Mouse (Mus musculus) cerebellum, adult 2 months (tissue): ENCODE results near the gene Tgds. TPM values are rescaled to one million over a fixed set of nuclear protein-coding genes. Genes with fewer than 3 reads are reported as not detected.
A peak's percentile ranks its signal among the peaks of the same experiment; 100 is the strongest.

Experiments
- DNase-seq, 2 experiments: peaks; one replicate each; pipeline ENCODE4 v3.0.0; 2021
- H3K27ac ChIP-seq: fragments of 200-500 bp; 2 replicates; pipeline ENCODE4 v1.5.1; 2012; ENCODE audit warnings: low read length, control low read depth, inconsistent platforms; ENCODE audit not compliant: insufficient read depth
- H3K27me3 ChIP-seq: fragments of 200-500 bp; 2 replicates; pipeline ENCODE4 v1.6.1; 2012; ENCODE audit warnings: inconsistent platforms, mild to moderate bottlenecking, low read length, moderate library complexity; ENCODE audit not compliant: control insufficient read depth, insufficient read depth
- H3K4me1 ChIP-seq: fragments of 200-500 bp; 2 replicates; pipeline ENCODE4 v1.6.1; 2011; ENCODE audit warnings: low read length; ENCODE audit not compliant: control insufficient read depth, insufficient read depth
- H3K4me3 ChIP-seq: fragments of 200-500 bp; replicated peaks from 2 replicates; pipeline ENCODE3; 2011; ENCODE audit warnings: mild to moderate bottlenecking, low read depth, low read length, control low read depth; ENCODE audit not compliant: insufficient read depth
- CTCF ChIP-seq: fragments of 200-500 bp; IDR thresholded peaks from 2 replicates; pipeline ENCODE4 v1.5.1; 2011; ENCODE audit warnings: low read depth, mild to moderate bottlenecking, control low read depth, low read length, moderate library complexity, borderline replicate concordance; ENCODE audit not compliant: insufficient read depth
- POLR2A ChIP-seq: fragments of 200-500 bp; IDR thresholded peaks from 2 replicates; pipeline ENCODE4 v1.6.1; 2011; ENCODE audit warnings: low read length, control low read depth, borderline replicate concordance; ENCODE audit not compliant: insufficient read depth
- WGBS: fragments of 180-500 bp; shearing (Covaris S2); methylation state at CpG from one replicate; pipeline ENCODE4 v1.1.7; 2018; 5-methylcytosine and 5-hydroxymethylcytosine counted together
- polyA plus RNA-seq: library from polyadenylated mRNA; depleted of rRNA; stranded (reverse); fragments of >200 nt; gene quantifications from 2 replicates; pipeline ENCODE4 v1.2.3, GENCODE M21; 2012

The Tgds gene
- polyA plus RNA-seq, 1 experiment = 9.0 TPM

DNA sequence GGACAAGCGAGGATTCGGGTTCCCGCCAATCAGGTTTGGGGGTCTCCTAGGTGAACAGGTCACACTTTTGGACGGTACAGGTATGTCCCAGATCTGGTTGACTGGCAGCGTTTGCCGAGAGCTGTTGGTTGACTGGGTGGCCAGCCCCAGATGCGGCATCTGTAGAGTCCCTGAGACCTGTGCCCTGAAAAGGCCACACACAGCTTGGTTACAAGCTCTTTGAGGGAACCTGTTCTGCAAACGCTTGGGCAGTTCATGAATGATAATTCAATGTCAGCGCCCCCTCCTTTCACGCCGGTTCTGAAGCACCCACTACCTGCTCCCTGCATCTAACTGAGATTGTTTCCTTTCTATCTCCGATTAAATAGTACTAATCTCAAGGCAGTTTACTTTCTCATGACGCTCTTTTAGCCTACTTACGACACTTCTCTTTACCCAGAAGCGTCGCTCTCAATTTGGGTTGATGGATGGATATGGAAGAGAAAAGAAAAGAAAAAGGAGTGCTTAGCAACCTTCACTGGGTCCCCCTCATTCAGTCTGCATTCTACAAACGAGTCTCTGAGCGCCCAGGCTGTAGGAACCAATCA, 42.7 kb downstream of the Tgds start:
- H3K27me3 ChIP-seq = no peaks in the 10 kb centered on the region; the same call in 1 of the 2 replicates
- TF ChIP-seq POLR2A (no peak), CTCF (no peak)
- H3K27ac ChIP-seq = no peak overlapping the region
- DNase-seq = no peak
- WGBS = 2% methylated on average over 18 of the region's 18 CpGs
- H3K4me1 ChIP-seq = no peaks in the 10 kb centered on the region
- H3K4me3 ChIP-seq = peak overlapping the region; percentile 79

- no peaks in the 10 kb centered on the region; the same call in 1 of the 2 replicates for H3K27me3 ChIP-seq
- no peak for TF ChIP-seq CTCF
- TF ChIP-seq POLR2A = no peak
- WGBS = under 1% methylated on average over 44 of the region's 44 CpGs
- peak; percentile 85 to 87 for DNase-seq
- H3K4me1 ChIP-seq = no peaks in the 10 kb centered on the region
- no peak overlapping the region for H3K27ac ChIP-seq
- peak overlapping the region; percentile 79 for H3K4me3 ChIP-seq
Observed at GRCm38 (mm10) chr14:118089215-118089805, 43.2 kb downstream of the Tgds start.

GRCm38 (mm10) chr14:118088437-118089207, 43.9 kb downstream of the Tgds start:
- TF ChIP-seq CTCF (no peak), POLR2A (no peak)
- no peaks in the 10 kb centered on the region for H3K4me1 ChIP-seq
- peak overlapping the region; percentile 79 for H3K4me3 ChIP-seq
- DNase-seq = no peak
- H3K27ac ChIP-seq = no peak overlapping the region
- H3K27me3 ChIP-seq = no peaks in the 10 kb centered on the region; the same call in 1 of the 2 replicates
- WGBS = 6% methylated on average over 22 of the region's 22 CpGs

GRCm38 (mm10) chr14:118086271-118087035, 46.1 kb downstream of the Tgds start:
- no peak for TF ChIP-seq POLR2A
- no peak for TF ChIP-seq CTCF
- 44% methylated on average over 5 of the region's 5 CpGs for WGBS
- H3K27me3 ChIP-seq = no peaks in the 10 kb centered on the region; the same call in 1 of the 2 replicates

DNA sequence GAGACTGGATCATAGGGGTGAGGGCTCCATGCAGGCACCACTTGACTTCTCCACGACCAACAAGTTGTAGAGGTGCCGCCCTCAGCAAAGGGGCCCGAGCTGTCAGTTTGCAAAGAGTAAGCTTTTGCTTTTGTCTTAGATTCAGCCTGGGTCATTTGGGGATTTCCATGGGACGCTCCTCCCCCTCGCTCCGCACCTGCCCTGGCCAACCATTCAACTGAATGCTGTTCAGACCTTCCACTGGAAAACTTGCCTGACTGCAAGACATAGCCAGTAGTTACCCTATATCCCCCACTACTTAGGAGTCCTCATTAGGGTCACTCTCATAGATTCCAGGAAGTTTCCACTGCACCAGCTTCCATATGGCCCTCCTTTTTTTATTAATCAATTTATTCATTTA, 48.7 kb downstream of the Tgds start:
- DNase-seq = no peak
- Histone ChIP-seq H3K27me3 (no peaks in the 10 kb centered on the region), H3K4me1 (no peaks in the 10 kb centered on the region), H3K27ac (no peak overlapping the region), H3K4me3 (no peak overlapping the region)
- TF ChIP-seq POLR2A = no peak
- TF ChIP-seq CTCF = no peak
- 86% methylated on average over 6 of the region's 6 CpGs for WGBS

More at GRCm38 (mm10) chr14:118086271-118087035, 46.1 kb downstream of the Tgds start:
- Histone ChIP-seq H3K4me3 (no peak overlapping the region), H3K27ac (no peak overlapping the region), H3K4me1 (no peaks in the 10 kb centered on the region)
- no peak for DNase-seq

DNA sequence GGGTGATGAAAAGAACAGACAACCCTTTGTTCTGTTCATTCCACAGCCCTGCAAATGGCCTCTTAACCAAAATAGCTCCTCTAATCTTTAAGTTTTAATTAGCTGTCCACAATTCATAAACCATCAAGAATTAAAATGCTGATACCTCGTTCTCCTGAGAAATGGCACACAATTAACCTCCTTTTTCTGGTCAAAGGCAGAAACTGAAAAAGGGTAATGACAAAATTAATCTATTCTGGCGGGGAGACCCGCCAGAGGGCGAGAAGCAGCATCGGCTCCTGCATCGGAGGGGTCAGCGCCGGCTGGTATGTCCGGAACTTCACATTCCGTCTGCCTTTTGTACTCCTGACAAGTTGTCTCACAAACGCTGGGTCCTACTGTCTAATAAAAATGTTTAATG, 51.9 kb downstream of the Tgds start:
- DNase-seq = no peak

DNA sequence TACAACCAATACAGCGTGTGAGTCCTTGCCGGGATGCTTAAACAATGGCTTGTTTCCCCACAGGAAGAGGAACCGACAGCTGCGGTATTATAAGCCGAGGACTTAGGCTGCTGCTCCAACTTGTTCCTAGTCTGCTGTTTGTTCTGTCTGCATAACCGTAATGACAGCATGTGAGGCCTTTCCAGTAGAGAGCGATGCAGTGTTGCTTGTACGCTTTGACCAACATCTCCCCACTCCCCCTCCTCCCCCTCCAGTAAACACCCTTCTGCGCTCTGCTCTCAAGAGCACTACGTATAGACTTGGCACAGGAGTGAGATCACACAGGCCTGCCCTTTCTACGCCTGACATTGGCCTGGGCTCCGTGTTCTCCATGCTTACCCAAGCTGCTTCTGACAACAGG, 62.5 kb downstream of the Tgds start:
- no peak overlapping the region for H3K27ac ChIP-seq
- H3K4me3 ChIP-seq = no peak overlapping the region
- no peaks in the 10 kb centered on the region for H3K27me3 ChIP-seq
- H3K4me1 ChIP-seq = no peaks in the 10 kb centered on the region
- WGBS = 43% methylated on average over 12 of the region's 12 CpGs
- no peak for DNase-seq
- TF ChIP-seq CTCF (no peak), POLR2A (no peak)

More for the DNA sequence above, 51.9 kb downstream of the Tgds start:
- TF ChIP-seq POLR2A = no peak
- TF ChIP-seq CTCF = no peak
- H3K27ac ChIP-seq = no peak overlapping the region
- 33% methylated on average over 11 of the region's 11 CpGs for WGBS
- no peaks in the 10 kb centered on the region for H3K27me3 ChIP-seq
- no peaks in the 10 kb centered on the region; the same call in 1 of the 2 replicates for H3K4me1 ChIP-seq
- H3K4me3 ChIP-seq = no peak overlapping the region
